Mouse (Mus musculus) liver, embryonic 14.5 days (tissue): ENCODE measurements around the gene N4bp3.

Source experiments
- CTCF ChIP-seq: IDR thresholded peaks from 2 replicates; pipeline ENCODE4 v1.5.1; 2016; ENCODE audit warnings: antibody characterized with exemption, low read depth, control low read depth
- EP300 ChIP-seq: IDR thresholded peaks from 2 replicates; pipeline ENCODE4 v1.6.1; 2016; ENCODE audit warnings: antibody characterized with exemption, low read depth

DNA sequence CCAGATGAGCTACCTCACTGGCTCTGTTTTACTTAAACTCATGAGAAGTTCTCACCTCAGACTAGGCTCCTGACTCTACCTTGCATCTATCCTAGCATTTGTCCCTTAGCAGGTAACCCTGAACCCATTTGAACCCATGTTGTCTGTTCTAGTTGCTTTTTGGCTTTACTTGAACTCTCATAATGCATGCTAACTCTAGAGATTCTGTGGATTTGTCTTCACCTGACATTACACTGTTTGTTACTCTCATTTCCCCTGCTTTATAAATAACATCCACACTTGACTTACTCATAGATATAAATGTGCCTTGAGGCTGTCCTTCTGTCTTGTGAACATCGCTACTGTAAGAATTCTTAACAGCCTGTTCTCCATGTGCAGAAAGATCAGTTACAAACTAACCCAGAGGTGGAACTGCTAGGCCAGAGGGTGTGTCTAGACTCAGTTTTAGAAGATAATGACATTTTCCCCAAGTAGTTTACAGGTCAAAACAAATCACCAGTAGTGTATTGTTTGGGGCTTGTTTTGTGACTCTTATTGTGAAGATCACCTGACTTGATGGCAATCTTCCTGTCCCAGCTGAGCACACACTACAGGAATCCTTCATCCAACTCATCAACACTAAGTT lies 55.1 kb downstream of the N4bp3 start:
- TF ChIP-seq CTCF = no peak
- no peak for TF ChIP-seq EP300
